Mouse (Mus musculus) limb, embryonic 12.5 days (tissue): ENCODE results near the gene Samt2. TPM values are rescaled to one million over a fixed set of nuclear protein-coding genes. Genes with fewer than 3 reads are reported as not detected.
"Not testable (repeated sequence)": the region's sequence is repeated elsewhere in the genome, so short reads cannot be mapped to it uniquely, and the experiment has no call there.

Experiments
- ATAC-seq: fragments of 200-750 bp; cut with Nextera tagmentation; 2 replicates; pipeline ENCODE4 v1.8.0; 2017; ENCODE audit warnings: low read depth, moderate TSS enrichment; ENCODE audit not compliant: insufficient number of reproducible peaks, insufficient read depth, low FRiP score, low TSS enrichment
- H3K27ac ChIP-seq: fragments of 300-500 bp; sonication (generic); 2 replicates; pipeline ENCODE4 v1.5.1; 2016; ENCODE audit warnings: mild to moderate bottlenecking, moderate library complexity
- H3K27me3 ChIP-seq: fragments of 300-500 bp; sonication (generic); 2 replicates; pipeline ENCODE4 v1.6.1; 2016; ENCODE audit warnings: mild to moderate bottlenecking, moderate library complexity
- H3K36me3 ChIP-seq: fragments of 300-500 bp; sonication (generic); 2 replicates; pipeline ENCODE4 v1.6.1; 2016; ENCODE audit warnings: mild to moderate bottlenecking, moderate library complexity
- H3K4me1 ChIP-seq: fragments of 300-500 bp; sonication (generic); replicated peaks from 2 replicates; pipeline ENCODE4 v1.6.1; 2016
- H3K4me2 ChIP-seq: fragments of 300-500 bp; sonication (generic); 2 replicates; pipeline ENCODE4 v1.6.1; 2016; ENCODE audit warnings: mild to moderate bottlenecking, moderate library complexity
- H3K4me3 ChIP-seq: fragments of 300-500 bp; sonication (generic); replicated peaks from 2 replicates; pipeline ENCODE4 v1.5.1; 2016; ENCODE audit warnings: mild to moderate bottlenecking
- H3K9ac ChIP-seq: fragments of 300-500 bp; sonication (generic); replicated peaks from 2 replicates; pipeline ENCODE4 v1.6.1; 2016; ENCODE audit warnings: mild to moderate bottlenecking, moderate library complexity
- H3K9me3 ChIP-seq: fragments of 300-500 bp; sonication (generic); 2 replicates; pipeline ENCODE4 v1.6.1; 2016; ENCODE audit warnings: mild to moderate bottlenecking, moderate library complexity
- WGBS: fragments of 180-500 bp; shearing (Covaris S2); methylation state at CpG from one replicate; pipeline ENCODE4 v1.1.7; 2016; 5-methylcytosine and 5-hydroxymethylcytosine counted together
- polyA plus RNA-seq: library from polyadenylated mRNA; unstranded; fragments of >200 nt; fragmentation: Nextera tagmentation; extraction: Ambion mirVana; gene quantifications from 2 replicates; pipeline ENCODE4 v1.2.1, GENCODE M21; 2016

The Samt2 gene
- not detected in 2 replicates for polyA plus RNA-seq

- not testable (repeated sequence) for H3K4me3 ChIP-seq, H3K36me3 ChIP-seq, H3K9ac ChIP-seq, H3K4me2 ChIP-seq, ATAC-seq, H3K4me1 ChIP-seq, H3K9me3 ChIP-seq, H3K27ac ChIP-seq, H3K27me3 ChIP-seq
- WGBS, result 75% methylated on average over 2 of the region's 2 CpGs
Measured at GRCm38 (mm10) chrX:154579260-154579659, at the start of gene Samt2. Samt2 (minus strand) TSS chrX:154579360.

Other genes with a start within 250 kb of the Samt2 start
- not detected in 2 replicates for gene 4930524N10Rik, start 236.0 kb downstream of the Samt2 start, polyA plus RNA-seq
- gene Samt4, start 97.4 kb downstream of the Samt2 start, polyA plus RNA-seq, result not detected in 2 replicates